Mouse (Mus musculus) C2C12 (cell line): ENCODE data around the gene Mfsd2b.

Source experiments
- CEBPB ChIP-seq: IDR thresholded peaks from one replicate; pipeline ENCODE4 v1.6.1; 2011; ENCODE audit warnings: low read depth, mild to moderate bottlenecking, control low read depth, moderate library complexity
- CTCF ChIP-seq: IDR thresholded peaks from one replicate; pipeline ENCODE4 v1.5.1; 2011; ENCODE audit not compliant: control insufficient read depth, insufficient read depth, insufficient read length
- FOSL1 ChIP-seq: IDR thresholded peaks from one replicate; pipeline ENCODE4 v1.8.0; 2011; ENCODE audit warnings: mild to moderate bottlenecking, low read length; ENCODE audit not compliant: poor library complexity, insufficient read depth, severe bottlenecking
- MAX ChIP-seq: IDR thresholded peaks from one replicate; pipeline ENCODE4 v1.6.1; 2011; ENCODE audit warnings: mild to moderate bottlenecking, control low read depth
- MYOD1 ChIP-seq: IDR thresholded peaks from one replicate; pipeline ENCODE4 v1.6.1; 2011; ENCODE audit warnings: low read depth; ENCODE audit not compliant: control insufficient read depth, insufficient read length
- MYOG ChIP-seq: IDR thresholded peaks from one replicate; pipeline ENCODE4 v1.6.1; 2011; ENCODE audit not compliant: control insufficient read depth, insufficient read length; ENCODE audit errors: extremely low read depth
- USF1 ChIP-seq: IDR thresholded peaks from one replicate; pipeline ENCODE4 v1.6.1; 2011; ENCODE audit warnings: low read depth, mild to moderate bottlenecking, control low read depth, moderate library complexity

DNA sequence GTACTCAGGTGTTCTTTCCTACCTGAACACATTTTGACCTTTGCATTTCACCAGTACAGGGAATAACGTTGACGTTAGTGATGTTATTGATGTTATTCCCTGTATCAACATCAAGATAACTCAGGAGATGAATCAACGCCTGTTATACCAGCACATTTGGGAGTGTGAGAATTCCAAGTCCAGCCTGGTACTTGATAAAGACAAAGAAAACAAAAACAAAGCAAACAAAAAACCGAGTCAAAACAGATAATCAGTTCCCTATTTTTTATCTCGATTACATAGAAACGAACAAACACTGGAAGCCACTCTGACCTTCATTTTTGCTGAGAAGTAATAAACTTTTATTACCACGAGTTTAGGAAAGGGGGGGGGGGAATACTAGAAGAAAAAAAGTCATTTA, 32.3 kb upstream of the Mfsd2b start:
- TF ChIP-seq MYOD1, result no peak
- no peak for TF ChIP-seq CTCF
- no peak for TF ChIP-seq USF1
- no peak for TF ChIP-seq CEBPB
- no peak for TF ChIP-seq MAX
- no peak for TF ChIP-seq MYOG
- no peak for TF ChIP-seq FOSL1
